Mouse (Mus musculus): ENCODE measurements at regions not wholly inside any gene's neighbourhood (a gene's known extent, or its start where the extent isn't known, plus 50 kb on each side); places are given as distances from the start of the nearest gene placed in this dataset.
"Not testable (repeated sequence)": the region's sequence is repeated elsewhere in the genome, so short reads cannot be mapped to it uniquely, and the experiment has no call there.

GRCm38 (mm10) chr9:6845281-6845680 lies 339.0 kb downstream of the Dync2h1 start:
- DNase-seq (ENCODE audit: low spot score in 2 of 2) = not testable (repeated sequence)

GRCm38 (mm10) chr9:6834936-6835335 lies 349.3 kb downstream of the Dync2h1 start:
- DNase-seq (ENCODE audit: low spot score in 2 of 2) = not testable (repeated sequence)

- DNase-seq (ENCODE audit: low spot score in 2 of 2) = no peak
These were observed 349.8 kb downstream of the Dync2h1 start for GRCm38 (mm10) chr9:6834470-6834869.

- DNase-seq (ENCODE audit: low spot score in 2 of 2) = no peak
These were observed 351.4 kb downstream of the Dync2h1 start for GRCm38 (mm10) chr9:6832862-6833261.

- not testable (repeated sequence) for DNase-seq (ENCODE audit: low spot score in 2 of 2)
These were observed 352.6 kb downstream of the Dync2h1 start for GRCm38 (mm10) chr9:6831642-6832041.

GRCm38 (mm10) chr9:6826581-6826980 lies 357.7 kb downstream of the Dync2h1 start:
- DNase-seq (ENCODE audit: low spot score in 2 of 2) = no peak

- no peak for DNase-seq (ENCODE audit: low spot score in 2 of 2)
These were observed 358.6 kb downstream of the Dync2h1 start for GRCm38 (mm10) chr9:6825609-6826008.

GRCm38 (mm10) chr9:6823946-6824345 lies 360.3 kb downstream of the Dync2h1 start:
- not testable (repeated sequence) for DNase-seq (ENCODE audit: low spot score in 2 of 2)

GRCm38 (mm10) chr9:6823536-6823935 lies 360.7 kb downstream of the Dync2h1 start:
- DNase-seq (ENCODE audit: low spot score in 2 of 2) = no peak

- no peak for DNase-seq (ENCODE audit: low spot score in 2 of 2)
These were observed 407.6 kb downstream of the Dync2h1 start for GRCm38 (mm10) chr9:6776671-6777070.

- DNase-seq (ENCODE audit: low spot score in 2 of 2) = no peak
These were observed 442.8 kb downstream of the Dync2h1 start for GRCm38 (mm10) chr9:6741478-6741877.

GRCm38 (mm10) chr9:6736411-6736810 lies 447.8 kb downstream of the Dync2h1 start:
- DNase-seq (ENCODE audit: low spot score in 2 of 2) = no peak

- no peak for DNase-seq (ENCODE audit: low spot score in 2 of 2)
These were observed 456.8 kb upstream of the Ddi1 start for GRCm38 (mm10) chr9:6726411-6726810.

GRCm38 (mm10) chr9:6677225-6677718 lies 407.6 kb upstream of the Ddi1 start:
- DNase-seq (ENCODE audit: low spot score in 2 of 2) = no peak

GRCm38 (mm10) chr9:6668001-6668969 lies 398.6 kb upstream of the Ddi1 start:
- DNase-seq (ENCODE audit: low spot score in 2 of 2) = peak; percentile 48 to 75

GRCm38 (mm10) chr9:6665679-6666078 lies 396.0 kb upstream of the Ddi1 start:
- DNase-seq (ENCODE audit: low spot score in 2 of 2) = no peak

- DNase-seq (ENCODE audit: low spot score in 2 of 2) = no peak
These were observed 382.8 kb upstream of the Ddi1 start for GRCm38 (mm10) chr9:6652267-6652994.

GRCm38 (mm10) chr9:6651572-6652236 lies 382.1 kb upstream of the Ddi1 start:
- no peak for DNase-seq (ENCODE audit: low spot score in 2 of 2)

GRCm38 (mm10) chr9:6645796-6646309 lies 376.2 kb upstream of the Ddi1 start:
- DNase-seq (ENCODE audit: low spot score in 2 of 2) = no peak

GRCm38 (mm10) chr9:6645321-6645720 lies 375.7 kb upstream of the Ddi1 start:
- no peak for DNase-seq (ENCODE audit: low spot score in 2 of 2)

- DNase-seq (ENCODE audit: low spot score in 2 of 2) = no peak
These were observed 347.5 kb upstream of the Ddi1 start for GRCm38 (mm10) chr9:6617155-6617554.

All from layer of hippocampus, adult 8-10 months (tissue).